Mouse (Mus musculus): Measurements from ENCODE around the gene Phactr1.
A peak's percentile ranks its signal among the peaks of the same experiment; 100 is the strongest.
"Not testable (repeated sequence)": the region's sequence is repeated elsewhere in the genome, so short reads cannot be mapped to it uniquely, and the experiment has no call there.

Gene Phactr1

GRCm38 (mm10) chr13:42921769-42922450 is 241.5 kb downstream of the Phactr1 start:
- no peak for DNase-seq (ENCODE audit: low read depth, low spot score)

DNA sequence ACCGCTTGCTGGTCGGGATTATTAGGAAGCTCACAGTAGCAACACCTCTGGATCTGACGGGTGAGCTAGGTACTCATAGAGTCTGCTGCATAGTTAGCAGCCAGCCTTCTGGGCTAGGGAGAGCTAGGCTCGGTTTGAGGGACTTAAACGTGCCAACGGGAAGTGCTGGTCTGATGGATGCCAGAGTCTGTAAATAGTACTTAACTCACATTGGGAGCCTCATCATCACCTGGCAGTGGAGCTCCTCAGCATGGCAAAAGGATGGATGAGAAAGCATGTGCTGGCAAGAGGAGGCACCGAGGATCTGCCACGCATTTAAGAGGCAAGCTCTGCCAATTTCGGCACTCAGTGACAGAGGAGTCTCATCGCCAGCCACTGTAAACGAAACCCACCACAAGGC is 247.4 kb downstream of the Phactr1 start:
- no peak for DNase-seq (ENCODE audit: low read depth, low spot score)

DNA sequence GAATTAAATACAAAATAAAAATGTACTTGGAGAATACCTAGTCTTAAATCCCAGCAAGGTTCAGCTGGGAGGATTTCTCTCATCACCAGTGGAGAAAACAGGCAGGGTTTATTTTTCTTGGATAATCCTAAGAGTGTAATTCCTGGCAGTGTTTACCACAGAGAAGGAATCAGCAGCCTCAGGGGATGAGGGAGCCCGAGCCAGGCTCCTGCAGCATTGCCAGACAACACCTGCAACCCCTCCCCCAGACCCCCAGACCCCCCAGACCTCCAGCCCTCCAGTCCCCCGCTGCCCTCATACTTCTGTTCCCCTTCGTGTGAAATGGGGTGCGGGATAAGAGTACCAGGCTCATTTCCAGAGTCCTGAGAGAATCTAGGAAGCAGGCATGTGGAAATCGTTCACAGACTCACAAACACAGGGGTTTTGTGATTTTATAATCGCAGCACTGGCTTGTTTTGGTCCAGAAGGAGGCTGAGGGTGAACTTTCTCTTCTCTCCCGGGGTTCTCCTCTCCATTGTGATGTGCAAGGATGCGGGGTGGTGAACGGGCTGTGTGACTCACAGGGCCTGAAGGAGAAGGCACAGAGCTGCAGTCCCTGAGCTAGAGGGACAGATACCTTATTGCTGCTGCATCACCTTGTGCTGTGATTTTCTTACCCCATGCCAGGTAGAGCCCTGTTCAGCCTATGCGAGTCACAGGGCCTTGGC is 249.3 kb downstream of the Phactr1 start:
- no peak for DNase-seq (ENCODE audit: low read depth, low spot score)

DNA sequence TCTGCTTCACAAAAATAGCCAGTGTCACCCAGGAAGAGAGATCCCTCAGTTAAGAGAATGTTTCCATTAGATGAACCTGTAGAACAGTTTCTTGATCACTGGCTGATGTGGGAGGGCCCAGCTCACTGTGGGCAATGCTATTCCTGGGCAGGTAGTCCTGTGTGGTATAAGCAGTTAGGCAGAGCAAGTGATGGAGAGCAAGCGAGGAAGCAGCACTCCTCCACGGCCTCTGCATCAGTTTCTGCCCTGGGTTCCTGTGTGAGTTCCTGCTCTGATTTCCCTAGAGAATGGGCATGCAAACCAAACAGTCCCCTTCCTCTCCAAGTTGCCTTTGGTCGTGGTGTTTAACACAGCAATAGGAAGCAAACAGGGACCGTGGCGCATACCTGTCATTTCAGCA is 251.6 kb downstream of the Phactr1 start:
- no peak for DNase-seq (ENCODE audit: low read depth, low spot score)

GRCm38 (mm10) chr13:42934538-42935126 is 254.2 kb downstream of the Phactr1 start:
- peak; percentile 52 for DNase-seq (ENCODE audit: low read depth, low spot score)

DNA sequence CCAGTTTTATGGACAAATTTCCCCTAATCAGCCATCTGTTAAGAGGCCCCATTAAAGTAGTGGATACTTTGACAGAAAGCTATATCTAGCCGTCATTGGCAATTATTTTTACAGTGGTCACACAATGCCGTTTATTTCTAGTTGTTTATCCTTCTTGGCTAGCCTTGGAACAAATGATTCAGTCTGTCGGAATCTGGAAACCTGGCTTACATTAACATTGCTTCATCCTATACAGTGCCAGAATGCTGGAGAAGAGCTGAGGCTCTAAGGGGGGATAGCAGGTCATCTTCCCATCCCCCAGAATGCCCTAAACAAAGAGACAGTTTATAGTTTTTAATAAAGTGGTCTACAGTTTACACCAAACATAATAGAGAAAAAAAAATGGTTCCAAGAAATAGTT is 257.4 kb downstream of the Phactr1 start:
- no peak for DNase-seq (ENCODE audit: low read depth, low spot score)

- DNase-seq (ENCODE audit: low read depth, low spot score), result no peak
Observed at GRCm38 (mm10) chr13:42938346-42938745, 257.9 kb downstream of the Phactr1 start.

- DNase-seq (ENCODE audit: low read depth, low spot score), result no peak
Observed at GRCm38 (mm10) chr13:42940271-42940670, 259.8 kb downstream of the Phactr1 start.

- DNase-seq (ENCODE audit: low read depth, low spot score), result no peak
Observed at GRCm38 (mm10) chr13:42944106-42944505, 263.7 kb downstream of the Phactr1 start.

DNA sequence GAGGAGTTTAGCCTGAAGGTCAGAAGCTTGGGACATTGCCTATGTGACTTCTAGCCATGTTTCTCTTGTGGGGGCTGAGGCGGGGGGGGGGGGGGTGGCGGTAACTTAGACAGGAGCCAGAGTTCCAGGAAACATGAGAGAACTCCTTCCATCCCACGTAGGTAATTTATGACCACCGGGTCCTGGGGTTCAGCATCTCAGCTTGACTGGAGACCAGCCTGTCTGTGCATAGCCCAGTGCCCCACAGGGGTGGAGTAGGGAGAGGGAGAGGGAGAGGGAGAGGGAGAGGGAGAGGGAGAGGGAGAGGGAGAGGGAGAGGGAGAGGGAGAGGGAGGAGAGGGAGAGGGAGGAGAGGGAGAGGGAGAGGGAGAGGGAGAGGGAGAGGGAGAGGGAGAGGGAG is 264.8 kb downstream of the Phactr1 start:
- not testable (repeated sequence) for DNase-seq (ENCODE audit: low read depth, low spot score)

GRCm38 (mm10) chr13:42948717-42949265 is 268.4 kb downstream of the Phactr1 start:
- no peak for DNase-seq (ENCODE audit: low read depth, low spot score)

DNA sequence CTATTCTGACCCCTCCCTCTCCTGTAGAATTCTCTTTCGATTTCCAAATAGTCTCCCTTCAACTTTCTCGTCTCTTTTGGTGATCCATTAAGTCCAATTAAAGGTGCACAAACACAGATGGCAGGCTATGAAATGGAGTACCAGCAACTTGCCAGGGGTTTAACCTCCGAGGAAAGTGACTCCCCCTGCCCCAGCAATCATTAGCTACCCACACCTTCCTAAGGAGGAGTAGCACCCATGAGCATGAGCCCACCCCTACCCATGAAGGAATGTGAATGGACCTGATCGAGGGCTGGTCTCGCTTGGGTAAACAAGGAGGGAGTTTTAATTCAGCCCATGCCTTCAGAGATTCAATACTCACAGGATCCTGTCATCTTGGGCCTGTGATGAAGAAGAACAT is 268.9 kb downstream of the Phactr1 start:
- no peak for DNase-seq (ENCODE audit: low read depth, low spot score)

GRCm38 (mm10) chr13:42950056-42950455 is 269.6 kb downstream of the Phactr1 start:
- no peak for DNase-seq (ENCODE audit: low read depth, low spot score)

- no peak for DNase-seq (ENCODE audit: low read depth, low spot score)
Observed at GRCm38 (mm10) chr13:42952037-42952721, 271.8 kb downstream of the Phactr1 start.

DNA sequence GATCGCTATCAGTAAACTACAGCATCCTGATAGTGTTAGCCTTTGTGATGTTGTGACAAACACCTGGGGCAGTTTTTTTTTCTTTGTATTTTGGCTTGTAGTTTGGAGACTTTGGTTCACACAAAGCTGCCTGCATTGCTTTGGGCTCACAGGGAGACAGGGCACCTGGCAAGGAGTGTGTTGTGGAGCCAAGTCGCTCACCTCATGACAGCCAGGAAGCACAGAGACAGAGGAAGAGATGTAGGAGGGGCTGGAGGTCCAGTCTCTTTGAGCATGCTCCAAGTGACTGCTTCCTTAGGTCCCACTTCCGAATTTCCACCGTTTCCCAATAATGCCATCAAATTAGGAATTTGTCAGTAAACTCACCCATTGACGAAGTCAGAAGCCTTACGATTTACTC is 272.6 kb downstream of the Phactr1 start:
- DNase-seq (ENCODE audit: low read depth, low spot score), result no peak

DNA sequence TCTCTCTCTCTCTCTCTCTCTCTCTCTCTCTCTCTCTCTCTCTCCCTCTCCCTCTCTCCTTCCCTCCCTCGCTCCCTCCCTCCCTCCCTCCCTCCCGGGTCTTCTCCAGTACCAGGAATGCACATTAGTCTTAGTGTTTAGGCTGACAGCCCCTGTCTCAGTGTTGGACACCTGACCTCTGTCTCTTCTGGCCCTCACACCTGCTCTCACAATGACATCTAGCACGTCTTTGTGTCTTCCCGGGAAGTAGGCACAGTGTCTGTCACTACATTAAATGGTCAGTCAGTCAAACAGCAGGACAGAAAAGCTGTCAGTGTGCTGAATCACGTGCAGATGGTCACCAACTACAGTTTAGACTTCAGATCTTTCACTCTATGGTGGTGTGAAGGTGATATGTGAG is 273.7 kb downstream of the Phactr1 start:
- no peak for DNase-seq (ENCODE audit: low read depth, low spot score)

DNA sequence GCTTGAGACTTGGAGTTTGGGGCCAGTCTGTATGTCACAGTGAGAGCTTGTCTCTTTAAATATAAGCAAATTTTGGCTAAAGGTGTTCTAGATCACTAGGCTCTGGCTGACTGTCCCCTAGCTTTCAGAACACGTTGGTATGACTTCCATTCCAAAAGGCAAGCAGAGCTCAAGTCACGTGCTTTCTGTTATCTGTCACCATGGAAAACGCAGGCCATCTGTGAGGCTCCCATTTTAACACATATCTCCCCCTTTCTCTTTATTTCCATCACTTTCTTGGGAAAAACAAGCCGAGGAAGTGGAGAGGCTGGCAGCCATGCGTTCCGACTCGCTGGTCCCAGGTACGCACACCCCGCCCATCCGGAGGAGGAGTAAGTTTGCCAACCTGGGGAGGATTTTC is 275.9 kb downstream of the Phactr1 start:
- no peak for DNase-seq (ENCODE audit: low read depth, low spot score)

- no peak for DNase-seq (ENCODE audit: low read depth, low spot score)
Observed at GRCm38 (mm10) chr13:42957856-42958255, 277.4 kb downstream of the Phactr1 start.

GRCm38 (mm10) chr13:42958867-42959266 is 278.4 kb downstream of the Phactr1 start:
- no peak for DNase-seq (ENCODE audit: low read depth, low spot score)

DNA sequence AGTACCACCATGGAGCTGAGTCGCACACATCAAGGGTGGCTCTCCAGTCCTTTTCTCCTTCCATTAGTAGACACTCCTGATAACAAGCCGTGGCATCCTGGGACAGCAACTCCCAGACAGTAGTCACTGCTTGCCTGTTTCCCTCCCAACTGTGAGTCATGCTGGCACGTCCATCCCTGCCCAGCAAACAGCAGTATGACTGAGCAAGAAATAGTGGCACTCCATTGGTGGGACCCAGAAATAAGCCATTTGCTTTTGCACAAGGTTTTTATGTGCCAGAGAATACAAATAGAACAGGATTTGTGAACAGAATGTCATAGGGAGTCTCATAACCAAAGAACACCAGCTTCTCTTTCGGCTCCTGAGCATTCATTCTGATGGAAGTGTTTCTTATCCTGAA is 281.1 kb downstream of the Phactr1 start:
- no peak for DNase-seq (ENCODE audit: low read depth, low spot score)

GRCm38 (mm10) chr13:42968537-42968936 is 288.1 kb downstream of the Phactr1 start:
- DNase-seq (ENCODE audit: low read depth, low spot score), result no peak

- no peak for DNase-seq (ENCODE audit: low read depth, low spot score)
Observed at GRCm38 (mm10) chr13:42973561-42973960, 293.1 kb downstream of the Phactr1 start.
